Mouse (Mus musculus): ENCODE data around the gene Zfp652. TPM values are rescaled to one million over a fixed set of nuclear protein-coding genes. Genes with fewer than 3 reads are reported as not detected.

The Zfp652 gene
- total and polyA plus RNA-seq, 3 experiments = 3.0 to 9.8 (median 6.2) TPM

GRCm38 (mm10) chr11:95833631-95834142 lies 121.2 kb downstream of the Zfp652 start (continued):
- no peak for TF ChIP-seq ZNF384 (IDR thresholded peaks at IDR 0.05; ENCODE audit: low read depth, low read length)
- TF ChIP-seq TBP (conservative IDR thresholded peaks at IDR 0.05; ENCODE audit: low read depth, low read length) = no peak
- peak; percentile 39 for TF ChIP-seq SMC3 (IDR thresholded peaks at IDR 0.05; ENCODE audit: low read depth, low read length)
- TF ChIP-seq ELF1 (IDR thresholded peaks at IDR 0.05; ENCODE audit: low read depth, low read length) = peak; percentile 63
- TF ChIP-seq ZMIZ1 (IDR thresholded peaks at IDR 0.05; ENCODE audit: low read depth, low read length) = no peak
- TF ChIP-seq NELFE (IDR thresholded peaks at IDR 0.05; ENCODE audit: low read depth, low read length) = no peak
- TF ChIP-seq CHD2 (IDR thresholded peaks at IDR 0.05; ENCODE audit: low read length) = no peak
- TF ChIP-seq MAX (IDR thresholded peaks at IDR 0.05; ENCODE audit: low read length) = no peak
- TF ChIP-seq USF1 (IDR thresholded peaks at IDR 0.05; ENCODE audit: low read depth, low read length) = no peak
- TF ChIP-seq HCFC1 (IDR thresholded peaks at IDR 0.05; ENCODE audit: low read depth, low read length) = no peak

GRCm38 (mm10) chr11:95834143-95834667 lies 121.7 kb downstream of the Zfp652 start:
- Histone ChIP-seq H3K4me1 (ENCODE audit: control insufficient read depth in 1 of 2, insufficient read depth in 2 of 2) (peaks cover 47 to 77% of the 10 kb centered on the region in 2 experiments), H3K36me3 (replicated peaks in 1 of 2; ENCODE audit: control insufficient read depth in 1 of 2, insufficient read depth in 1 of 2, low read length in 1 of 2) (peaks cover 50 to 70% of the 10 kb centered on the region in 2 experiments), H3K27ac (ENCODE audit: insufficient read depth, low read depth) (peak overlapping the region; percentile 97), H3K4me2 (ENCODE audit: insufficient read depth, low read depth, poor library complexity, severe bottlenecking) (peak overlapping the region; percentile 90), H3K9me3 (replicated peaks; ENCODE audit: low read length) (peaks cover 13% of the 10 kb centered on the region), H3K9ac (ENCODE audit: insufficient read depth, low read depth) (peak overlapping the region; percentile 30; the same call in 1 of the 2 replicates), H3K79me2 (replicated peaks; ENCODE audit: control insufficient read depth, extremely low read depth, insufficient read depth, poor library complexity, severe bottlenecking) (peaks cover 17% of the 10 kb centered on the region), H3K27me3 (replicated peaks) (no peaks in the 10 kb centered on the region), H3K4me3 (replicated peaks in 1 of 3; ENCODE audit: low read depth in 2 of 3, low read length in 2 of 3, poor library complexity in 1 of 3) (peak overlapping the region in 2 of 3 experiments; percentile 18 to 49)
- in situ Hi-C loops (cut with MboI; ENCODE audit: low pct_ligation_motif_present, low pct_unique_long_range_greater_than_20kb, low sequenced_read_pairs) = loop anchor here (5.0 kb wide), 1 partner anchor 33 kb away; no protein-coding TSS in a partner anchor
- peak; percentile 92 for DNase-seq (ENCODE audit: extremely low read depth)
- dilution Hi-C loops (cut with MboI; ENCODE audit: extremely low pct_ligation_motif_present, extremely low pct_unique_long_range_greater_than_20kb, low sequenced_read_pairs) = no loop called here
- TF ChIP-seq ELF1 (IDR thresholded peaks at IDR 0.05; ENCODE audit: low read depth, low read length) (peak; percentile 53; the same call in 1 of the 2 replicates), TCF12 (IDR thresholded peaks at IDR 0.05; ENCODE audit: low read depth, low read length) (peak; percentile 48), CHD1 (IDR thresholded peaks at IDR 0.05; ENCODE audit: low read depth, low read length) (no peak), RCOR1 (conservative IDR thresholded peaks at IDR 0.05; ENCODE audit: low read depth, low read length) (no peak; the same call in 1 of the 2 replicates), CHD2 (IDR thresholded peaks at IDR 0.05; ENCODE audit: low read length) (peak; percentile 96), USF1 (IDR thresholded peaks at IDR 0.05; ENCODE audit: low read depth, low read length) (no peak), NELFE (IDR thresholded peaks at IDR 0.05; ENCODE audit: low read depth, low read length) (no peak), RAD21 (IDR thresholded peaks at IDR 0.05; ENCODE audit: low read depth, low read length) (peak; percentile 3), POLR2AphosphoS2 (IDR thresholded peaks at IDR 0.05; ENCODE audit: low read depth, low read length) (no peak; the same call in 1 of the 2 replicates), JUN (IDR thresholded peaks at IDR 0.05; ENCODE audit: insufficient read depth, low read depth, low read length) (peak; percentile 35; the same call in 1 of the 2 replicates), POLR2A (IDR thresholded peaks at IDR 0.05; ENCODE audit: low read depth, low read length) (no peak; the same call in 1 of the 2 replicates), TBP (conservative IDR thresholded peaks at IDR 0.05; ENCODE audit: low read depth, low read length) (0 out of 2 replicates have a peak, but pooled peaks have one; percentile 4), HCFC1 (IDR thresholded peaks at IDR 0.05; ENCODE audit: low read depth, low read length) (peak; percentile 29; the same call in 1 of the 2 replicates), MAX (IDR thresholded peaks at IDR 0.05; ENCODE audit: low read length) (peak; percentile 29; the same call in 1 of the 2 replicates), ZKSCAN1 (IDR thresholded peaks at IDR 0.05; ENCODE audit: borderline replicate concordance, low read depth, low read length) (no peak), ZC3H11A (IDR thresholded peaks at IDR 0.05; ENCODE audit: low read depth, low read length) (no peak), PAX5 (IDR thresholded peaks at IDR 0.05; ENCODE audit: low read length) (no peak), BHLHE40 (IDR thresholded peaks at IDR 0.05; ENCODE audit: low read depth, low read length) (peak; percentile 77), IRF4 (IDR thresholded peaks at IDR 0.05; ENCODE audit: low read depth, low read length) (peak; percentile 89), MXI1 (IDR thresholded peaks at IDR 0.05; ENCODE audit: low read depth, low read length) (peak; percentile 50; the same call in 1 of the 2 replicates), E2F4 (IDR thresholded peaks at IDR 0.05; ENCODE audit: insufficient replicate concordance, low read depth, low read length) (no peak), NRF1 (IDR thresholded peaks at IDR 0.05; ENCODE audit: low read depth, low read length) (no peak), CTCF (conservative IDR thresholded peaks at IDR 0.05 in 1 of 2, IDR thresholded peaks at IDR 0.05 in 1 of 2; ENCODE audit: low read depth in 2 of 2, low read length in 2 of 2) (no peak; a peak in 1 of 4 replicates), USF2 (conservative IDR thresholded peaks at IDR 0.05; ENCODE audit: low read depth, low read length) (no peak), KAT2A (IDR thresholded peaks at IDR 0.05; ENCODE audit: insufficient replicate concordance, low read length) (no peak), UBTF (IDR thresholded peaks at IDR 0.05; ENCODE audit: low read depth, low read length) (no peak), MAFK (IDR thresholded peaks at IDR 0.05; ENCODE audit: insufficient replicate concordance, low read length) (peak; percentile 74; the same call in 1 of the 2 replicates), JUND (conservative IDR thresholded peaks at IDR 0.05; ENCODE audit: low read depth, low read length) (no peak), MAZ (IDR thresholded peaks at IDR 0.05; ENCODE audit: low read depth, low read length) (peak; percentile 80), MYC (IDR thresholded peaks at IDR 0.05; ENCODE audit: low read depth, low read length) (peak; percentile 68), ZMIZ1 (IDR thresholded peaks at IDR 0.05; ENCODE audit: low read depth, low read length) (peak; percentile 77; the same call in 1 of the 2 replicates), GABPA (IDR thresholded peaks at IDR 0.05; ENCODE audit: insufficient replicate concordance, low read depth, low read length) (no peak)

Measured in CH12.LX (cell line).